Mouse (Mus musculus) MEL (cell line): ENCODE measurements around the gene Asap3. TPM values are rescaled to one million over a fixed set of nuclear protein-coding genes. Genes with fewer than 3 reads are reported as not detected.

Experiments
- DNase-seq: peaks from one replicate; pipeline ENCODE4 v3.0.0; 2011; ENCODE audit warnings: low read depth, low spot score
- H3K27ac ChIP-seq: 2 replicates; pipeline ENCODE4 v1.5.1; 2012; ENCODE audit warnings: low read depth, mild to moderate bottlenecking, control low read depth, low read length, moderate library complexity; ENCODE audit not compliant: control insufficient read depth
- H3K27me3 ChIP-seq, 2 experiments: fragments of 150-350 bp in 1 of 2; sonication (generic) in 1 of 2; 2 replicates each; pipeline ENCODE4 v1.6.1; 2012; ENCODE audit warnings: low read length in 2 of 2, mild to moderate bottlenecking in 2 of 2, improper control_type of control experiment in 1 of 2, moderate library complexity in 1 of 2; ENCODE audit not compliant: insufficient read depth in 2 of 2, control insufficient read depth in 1 of 2
- H3K36me3 ChIP-seq, 2 experiments: 2 replicates each; pipeline ENCODE4 v1.6.1; 2012 to 2014; ENCODE audit warnings: low read length in 2 of 2, improper control_type of control experiment in 1 of 2, inconsistent platforms in 1 of 2, mild to moderate bottlenecking in 1 of 2; ENCODE audit not compliant: insufficient read depth in 2 of 2, control insufficient read depth in 1 of 2
- H3K4me1 ChIP-seq, 2 experiments: fragments of 150-350 bp in 1 of 2; sonication (generic) in 1 of 2; 2 replicates each; pipeline ENCODE4 v1.6.1; 2012; ENCODE audit warnings: low read length in 2 of 2, improper control_type of control experiment in 1 of 2, mild to moderate bottlenecking in 1 of 2; ENCODE audit not compliant: insufficient read depth in 2 of 2, control insufficient read depth in 1 of 2
- H3K4me3 ChIP-seq, 2 experiments: fragments of 150-350 bp in 1 of 2; sonication (generic) in 1 of 2; 2 replicates each; pipeline ENCODE4 v1.5.1; 2012; ENCODE audit warnings: low read depth in 2 of 2, low read length in 2 of 2, mild to moderate bottlenecking in 2 of 2, moderate library complexity in 2 of 2, control low read depth in 1 of 2, improper control_type of control experiment in 1 of 2; ENCODE audit not compliant: control insufficient read depth in 1 of 2, insufficient read depth in 1 of 2
- H3K79me2 ChIP-seq: 2 replicates; pipeline ENCODE4 v1.6.1; 2012; ENCODE audit warnings: mild to moderate bottlenecking, low read length, moderate library complexity; ENCODE audit not compliant: control insufficient read depth, poor library complexity, insufficient read depth
- H3K9ac ChIP-seq: 2 replicates; pipeline ENCODE4 v1.6.1; 2012; ENCODE audit warnings: low read depth, mild to moderate bottlenecking, control low read depth, low read length, moderate library complexity; ENCODE audit not compliant: control insufficient read depth, poor library complexity, severe bottlenecking
- H3K9me3 ChIP-seq: fragments of 150-350 bp; sonication (generic); replicated peaks from 2 replicates; pipeline ENCODE4 v1.6.1; 2012; ENCODE audit warnings: mild to moderate bottlenecking, low read length, improper control_type of control experiment, moderate library complexity; ENCODE audit not compliant: insufficient read depth
- BHLHE40 ChIP-seq: IDR thresholded peaks from 2 replicates; pipeline ENCODE4 v1.6.1; 2012; ENCODE audit warnings: low read depth, mild to moderate bottlenecking, inconsistent platforms, low read length, improper control_type of control experiment, borderline replicate concordance
- CHD1 ChIP-seq: IDR thresholded peaks from 2 replicates; pipeline ENCODE4 v1.6.1; 2012; ENCODE audit warnings: low read depth, mild to moderate bottlenecking, inconsistent platforms, low read length, improper control_type of control experiment
- E2F4 ChIP-seq: IDR thresholded peaks from 2 replicates; pipeline ENCODE4 v1.6.1; 2011; ENCODE audit warnings: low read depth, low read length, improper control_type of control experiment, borderline replicate concordance
- EP300 ChIP-seq, 2 experiments: IDR thresholded peaks; 2 replicates each; pipeline ENCODE4 v1.6.1; 2011; ENCODE audit warnings: improper control_type of control experiment in 2 of 2, low read length in 2 of 2, low read depth in 1 of 2, mild to moderate bottlenecking in 1 of 2
- GABPA ChIP-seq: IDR thresholded peaks from 2 replicates; pipeline ENCODE4 v1.6.1; 2012; ENCODE audit warnings: low read depth, mild to moderate bottlenecking, inconsistent platforms, low read length, improper control_type of control experiment, moderate library complexity
- JUND ChIP-seq: IDR thresholded peaks from 2 replicates; pipeline ENCODE4 v1.6.1; 2011; ENCODE audit warnings: low read depth, mild to moderate bottlenecking, improper control_type of control experiment, low read length
- KAT2A ChIP-seq: conservative IDR thresholded peaks from 2 replicates; pipeline ENCODE4 v1.6.1; 2012; ENCODE audit warnings: low read depth, low read length, improper control_type of control experiment, inconsistent platforms
- MAZ ChIP-seq: IDR thresholded peaks from 2 replicates; pipeline ENCODE4 v1.6.1; 2012; ENCODE audit warnings: low read depth, mild to moderate bottlenecking, inconsistent platforms, low read length, improper control_type of control experiment
- MYB ChIP-seq: IDR thresholded peaks from 2 replicates; pipeline ENCODE4 v1.6.1; 2011; ENCODE audit warnings: mild to moderate bottlenecking, low read depth, low read length, improper control_type of control experiment
- MYC ChIP-seq: IDR thresholded peaks from 2 replicates; pipeline ENCODE4 v1.6.1; 2011; ENCODE audit warnings: low read depth, mild to moderate bottlenecking, low read length, improper control_type of control experiment, moderate library complexity
- NRF1 ChIP-seq: IDR thresholded peaks from 2 replicates; pipeline ENCODE4 v1.6.1; 2014; ENCODE audit warnings: low read depth, mild to moderate bottlenecking, inconsistent platforms, low read length, improper control_type of control experiment, moderate library complexity; ENCODE audit not compliant: poor library complexity, insufficient read depth, severe bottlenecking
- POLR2AphosphoS2 ChIP-seq: IDR thresholded peaks from 2 replicates; pipeline ENCODE4 v1.6.1; 2011; ENCODE audit warnings: low read length, improper control_type of control experiment
- POLR2AphosphoS5 ChIP-seq: IDR thresholded peaks from 2 replicates; pipeline ENCODE4 v1.6.1; 2012; ENCODE audit warnings: low read depth, borderline replicate concordance, mild to moderate bottlenecking, inconsistent platforms, low read length, moderate library complexity, mixed read lengths
- RCOR1 ChIP-seq: IDR thresholded peaks from 2 replicates; pipeline ENCODE4 v1.6.1; 2012; ENCODE audit warnings: low read depth, mild to moderate bottlenecking, inconsistent platforms, low read length, improper control_type of control experiment
- SMC3 ChIP-seq: IDR thresholded peaks from 2 replicates; pipeline ENCODE4 v1.6.1; 2011; ENCODE audit warnings: low read depth, low read length, improper control_type of control experiment
- TBP ChIP-seq: IDR thresholded peaks from 2 replicates; pipeline ENCODE4 v1.8.0; 2011; ENCODE audit warnings: low read depth, low read length, improper control_type of control experiment
- TCF12 ChIP-seq: IDR thresholded peaks from 2 replicates; pipeline ENCODE4 v1.6.1; 2014; ENCODE audit warnings: low read depth, mild to moderate bottlenecking, inconsistent platforms, low read length, improper control_type of control experiment, moderate library complexity
- UBTF ChIP-seq: IDR thresholded peaks from 2 replicates; pipeline ENCODE4 v1.6.1; 2012; ENCODE audit warnings: low read depth, mild to moderate bottlenecking, inconsistent platforms, low read length, improper control_type of control experiment, moderate library complexity, borderline replicate concordance; ENCODE audit not compliant: insufficient read depth
- USF1 ChIP-seq: IDR thresholded peaks from 2 replicates; pipeline ENCODE4 v1.6.1; 2014; ENCODE audit warnings: low read depth, mild to moderate bottlenecking, inconsistent platforms, low read length, improper control_type of control experiment, moderate library complexity
- USF2 ChIP-seq, 2 experiments: IDR thresholded peaks; 2 replicates each; pipeline ENCODE4 v1.6.1; 2011 to 2012; ENCODE audit warnings: improper control_type of control experiment in 2 of 2, low read length in 2 of 2, borderline replicate concordance in 1 of 2, inconsistent platforms in 1 of 2, low read depth in 1 of 2, mild to moderate bottlenecking in 1 of 2; ENCODE audit not compliant: insufficient read depth in 1 of 2
- ZKSCAN1 ChIP-seq: IDR thresholded peaks from 2 replicates; pipeline ENCODE4 v1.6.1; 2012; ENCODE audit warnings: low read depth, mild to moderate bottlenecking, inconsistent platforms, low read length, improper control_type of control experiment, moderate library complexity
- ZMIZ1 ChIP-seq: IDR thresholded peaks from 2 replicates; pipeline ENCODE4 v1.6.1; 2012; ENCODE audit warnings: low read depth, mild to moderate bottlenecking, inconsistent platforms, low read length, improper control_type of control experiment, moderate library complexity
- polyA plus RNA-seq, 2 experiments: library from polyadenylated mRNA; stranded (reverse) in 1 of 2; unstranded in 1 of 2; fragments of >175 nt in 1 of 2; fragments of >200 nt in 1 of 2; gene quantifications; 2 replicates each; pipeline versions ENCODE4 v1.2.1 to v1.2.4; 2012; ENCODE audit warnings: low replicate concordance in 2 of 2, low read depth in 1 of 2; ENCODE audit not compliant: insufficient read length in 2 of 2, insufficient read depth in 1 of 2, missing spikeins in 1 of 2
- total RNA-seq: library from RNA; depleted of rRNA; stranded (reverse); fragments of 300-350 nt; gene quantifications from 2 replicates; pipeline ENCODE4 v1.2.3, GENCODE M21; 2012

Asap3 gene
- total and polyA plus RNA-seq, 3 experiments: 0.04 to 0.33 TPM; not detected in 1

DNA sequence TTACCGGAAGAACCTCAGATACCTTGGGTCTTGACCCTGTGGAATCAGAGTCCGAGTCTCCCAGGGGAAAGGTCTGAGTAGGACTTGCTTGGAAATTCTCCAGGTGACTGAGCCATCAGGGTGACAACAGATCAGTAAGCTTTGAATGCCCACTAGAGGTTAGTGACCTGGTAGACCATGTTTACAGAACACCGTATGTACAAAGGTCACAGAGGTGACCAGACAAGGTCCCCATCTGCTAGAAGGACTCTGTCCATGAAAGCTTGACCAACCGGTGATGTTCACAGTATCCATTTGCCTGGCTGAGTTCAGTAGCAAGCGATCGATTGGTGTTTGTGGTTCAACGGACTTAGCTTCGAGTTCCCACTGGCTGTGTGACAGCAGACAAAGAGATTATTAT lies 8.7 kb downstream of the Asap3 start:
- TF ChIP-seq ZKSCAN1 (no peak), ZMIZ1 (no peak), EP300 (IDR thresholded peaks at IDR 0.05; ENCODE audit: low read depth in 1 of 2, low read length in 2 of 2) (no peak), JUND (no peak), POLR2AphosphoS5 (no peak)
- Histone ChIP-seq H3K27me3 (peaks cover 11 to 12% of the 10 kb centered on the region in 2 experiments), H3K4me3 (no peak overlapping the region), H3K9me3 (no peaks in the 10 kb centered on the region), H3K4me1 (no peaks in the 10 kb centered on the region), H3K9ac (no peak overlapping the region), H3K36me3 (no peaks in the 10 kb centered on the region), H3K79me2 (no peaks in the 10 kb centered on the region), H3K27ac (no peak overlapping the region)
- no peak for DNase-seq

DNA sequence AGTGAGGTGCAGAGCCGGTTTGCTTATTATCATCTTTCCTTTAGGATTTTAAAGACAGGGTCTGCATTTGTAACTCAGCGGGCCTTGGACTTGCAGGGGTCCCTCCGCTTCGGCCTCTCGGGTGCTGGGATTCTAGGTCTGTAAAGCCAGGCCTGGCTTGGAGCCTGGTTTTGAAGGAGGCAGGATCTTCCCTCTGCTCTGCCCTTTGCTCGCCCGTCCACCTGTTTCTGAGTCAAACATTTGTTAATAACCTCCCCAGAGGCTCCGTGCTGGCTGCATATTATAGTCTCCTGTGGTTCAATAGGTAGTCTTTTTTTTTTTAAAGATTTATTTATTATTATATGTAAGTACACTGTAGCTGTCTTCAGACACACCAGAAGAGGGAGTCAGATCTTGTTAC lies 9.4 kb downstream of the Asap3 start:
- Histone ChIP-seq H3K79me2 (no peaks in the 10 kb centered on the region), H3K36me3 (no peaks in the 10 kb centered on the region), H3K4me3 (no peak overlapping the region), H3K27ac (no peak overlapping the region), H3K4me1 (no peaks in the 10 kb centered on the region), H3K9ac (no peak overlapping the region), H3K9me3 (no peaks in the 10 kb centered on the region), H3K27me3 (peaks cover 8 to 14% of the 10 kb centered on the region in 2 experiments)
- TF ChIP-seq KAT2A (no peak), ZMIZ1 (no peak)
- no peak for DNase-seq

DNA sequence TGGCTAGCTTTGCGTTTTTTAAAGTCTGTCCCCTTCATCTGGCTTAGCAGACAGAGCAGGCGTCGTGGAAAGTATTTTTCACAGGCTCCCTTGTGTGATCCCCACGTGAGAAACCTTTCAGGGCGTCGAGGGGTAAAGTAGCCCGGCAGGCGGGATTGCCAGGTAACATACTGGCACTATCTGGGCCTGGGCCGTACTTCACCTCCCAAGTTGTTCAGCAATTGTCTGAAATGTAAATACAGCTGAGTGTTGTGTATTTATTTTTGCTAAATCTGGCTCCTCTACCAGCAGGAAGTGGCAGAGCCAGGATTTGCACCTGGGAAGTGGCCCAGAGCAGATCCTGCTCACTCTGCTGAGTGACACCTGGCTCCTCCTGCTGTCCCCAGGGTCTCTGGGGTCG lies 10.9 kb downstream of the Asap3 start:
- no peaks in the 10 kb centered on the region for H3K79me2 ChIP-seq
- H3K9me3 ChIP-seq: no peaks in the 10 kb centered on the region
- H3K27me3 ChIP-seq: peaks cover 3 to 16% of the 10 kb centered on the region in 2 experiments; a peak in 3 of 4 replicates
- no peak for TF ChIP-seq CHD1
- TF ChIP-seq NRF1: no peak
- no peak for TF ChIP-seq TCF12
- no peak for TF ChIP-seq ZMIZ1
- TF ChIP-seq UBTF: no peak
- no peak for TF ChIP-seq MAZ
- TF ChIP-seq TBP: no peak
- TF ChIP-seq MYB: no peak
- no peak for TF ChIP-seq POLR2AphosphoS5
- TF ChIP-seq BHLHE40: no peak
- TF ChIP-seq POLR2AphosphoS2: no peak
- TF ChIP-seq USF2 (IDR thresholded peaks at IDR 0.05; ENCODE audit: borderline replicate concordance in 1 of 2, insufficient read depth in 1 of 2, low read depth in 1 of 2, low read length in 2 of 2): no peak
- no peak for TF ChIP-seq GABPA
- no peak for TF ChIP-seq SMC3
- TF ChIP-seq MYC: no peak
- TF ChIP-seq RCOR1: no peak
- no peak for TF ChIP-seq E2F4
- no peak for TF ChIP-seq USF1
- H3K9ac ChIP-seq: no peak overlapping the region
- H3K36me3 ChIP-seq: no peaks in the 10 kb centered on the region
- H3K4me3 ChIP-seq: no peak overlapping the region
- no peaks in the 10 kb centered on the region for H3K4me1 ChIP-seq
- DNase-seq: no peak
- H3K27ac ChIP-seq: no peak overlapping the region
